Mouse (Mus musculus) heart, embryonic 13.5 days (tissue): ENCODE measurements around the gene Acsbg2. TPM values are rescaled to one million over a fixed set of nuclear protein-coding genes. Genes with fewer than 3 reads are reported as not detected.
A peak's percentile ranks its signal among the peaks of the same experiment; 100 is the strongest.

Experiments
- ATAC-seq: fragments of 200-750 bp; cut with Nextera tagmentation; 2 replicates; pipeline ENCODE4 v1.8.0; 2017; ENCODE audit warnings: moderate TSS enrichment; ENCODE audit not compliant: insufficient number of reproducible peaks, low FRiP score, low TSS enrichment; ENCODE audit errors: extremely low read depth
- H3K27ac ChIP-seq: fragments of 300-500 bp; sonication (generic); replicated peaks from 2 replicates; pipeline ENCODE4 v1.5.1; 2015; ENCODE audit warnings: moderate library complexity, mild to moderate bottlenecking, inconsistent platforms
- H3K27me3 ChIP-seq: fragments of 300-500 bp; sonication (generic); replicated peaks from 2 replicates; pipeline ENCODE4 v1.6.1; 2015; ENCODE audit warnings: mild to moderate bottlenecking, inconsistent platforms
- H3K36me3 ChIP-seq: fragments of 300-500 bp; sonication (generic); 2 replicates; pipeline ENCODE4 v1.6.1; 2015; ENCODE audit warnings: mild to moderate bottlenecking, inconsistent platforms
- H3K4me1 ChIP-seq: fragments of 300-500 bp; sonication (generic); 2 replicates; pipeline ENCODE4 v1.6.1; 2015; ENCODE audit warnings: inconsistent platforms
- H3K4me2 ChIP-seq: fragments of 300-500 bp; sonication (generic); 2 replicates; pipeline ENCODE4 v1.6.1; 2015; ENCODE audit warnings: inconsistent platforms, mild to moderate bottlenecking, moderate library complexity
- H3K4me3 ChIP-seq: fragments of 300-500 bp; sonication (generic); 2 replicates; pipeline ENCODE4 v1.5.1; 2015; ENCODE audit warnings: moderate library complexity, mild to moderate bottlenecking, inconsistent platforms
- H3K9ac ChIP-seq: fragments of 300-500 bp; sonication (generic); 2 replicates; pipeline ENCODE4 v1.6.1; 2015; ENCODE audit warnings: inconsistent platforms, mild to moderate bottlenecking, moderate library complexity
- H3K9me3 ChIP-seq: fragments of 300-500 bp; sonication (generic); 2 replicates; pipeline ENCODE4 v1.6.1; 2016; ENCODE audit warnings: inconsistent platforms
- WGBS: fragments of 180-500 bp; shearing (Covaris S2); methylation state at CpG from one replicate; pipeline ENCODE4 v1.1.7; 2015; ENCODE audit warnings: mixed read lengths; 5-methylcytosine and 5-hydroxymethylcytosine counted together
- polyA plus RNA-seq: library from polyadenylated mRNA; unstranded; fragments of >200 nt; fragmentation: Nextera tagmentation; extraction: Ambion mirVana; gene quantifications from 2 replicates; pipeline ENCODE4 v1.2.1, GENCODE M21; 2015

Acsbg2 gene
- polyA plus RNA-seq, 1 experiment from 2014 or later = not detected

GRCm38 (mm10) chr17:56819694-56820111 lies 54.5 kb downstream of the Acsbg2 start:
- Histone ChIP-seq H3K36me3 (no peaks in the 10 kb centered on the region), H3K9ac (no peak overlapping the region), H3K27me3 (no peaks in the 10 kb centered on the region), H3K4me2 (no peak overlapping the region), H3K27ac (peak overlapping the region; percentile 30; the same call in 1 of the 2 replicates), H3K4me3 (no peak overlapping the region), H3K9me3 (no peaks in the 10 kb centered on the region), H3K4me1 (peaks cover 19% of the 10 kb centered on the region)
- ATAC-seq = no peak
- 68% methylated on average over 8 of the region's 8 CpGs for WGBS

GRCm38 (mm10) chr17:56819032-56819545 lies 55.2 kb downstream of the Acsbg2 start:
- no peaks in the 10 kb centered on the region for H3K27me3 ChIP-seq
- peaks cover 25% of the 10 kb centered on the region for H3K4me1 ChIP-seq
- 50% methylated on average over 6 of the region's 6 CpGs for WGBS
- no peaks in the 10 kb centered on the region for H3K36me3 ChIP-seq
- no peak overlapping the region for H3K4me3 ChIP-seq
- H3K9ac ChIP-seq = no peak overlapping the region
- no peak overlapping the region for H3K4me2 ChIP-seq
- H3K27ac ChIP-seq = peak overlapping the region; percentile 30; the same call in 1 of the 2 replicates
- H3K9me3 ChIP-seq = no peaks in the 10 kb centered on the region
- ATAC-seq = no peak; the same call in 1 of the 2 replicates

GRCm38 (mm10) chr17:56818067-56818636 lies 56.1 kb downstream of the Acsbg2 start:
- Histone ChIP-seq H3K27me3 (no peaks in the 10 kb centered on the region), H3K4me1 (peaks cover 33% of the 10 kb centered on the region), H3K36me3 (no peaks in the 10 kb centered on the region), H3K4me2 (peak overlapping the region; percentile 31; the same call in 1 of the 2 replicates), H3K9ac (0 out of 2 replicates have a peak overlapping the region, but pooled peaks have one; percentile 24), H3K27ac (no peak overlapping the region), H3K4me3 (no peak overlapping the region; the same call in 1 of the 2 replicates), H3K9me3 (no peaks in the 10 kb centered on the region)
- no peak for ATAC-seq
- WGBS = 33% methylated on average over 11 of the region's 11 CpGs

GRCm38 (mm10) chr17:56815057-56815345 lies 59.2 kb downstream of the Acsbg2 start:
- 76% methylated on average over 3 of the region's 3 CpGs for WGBS

GRCm38 (mm10) chr17:56814316-56815056 lies 59.8 kb downstream of the Acsbg2 start:
- Histone ChIP-seq H3K4me3 (no peak overlapping the region), H3K9me3 (no peaks in the 10 kb centered on the region), H3K36me3 (no peaks in the 10 kb centered on the region), H3K4me2 (peak overlapping the region; percentile 12), H3K9ac (0 out of 2 replicates have a peak overlapping the region, but pooled peaks have one; percentile 16), H3K27ac (peak overlapping the region; percentile 37), H3K4me1 (peaks cover 50% of the 10 kb centered on the region), H3K27me3 (no peaks in the 10 kb centered on the region)
- no peak for ATAC-seq
- whole genome bisulfite sequencing = 16% methylated on average over 24 of the region's 24 CpGs

More at GRCm38 (mm10) chr17:56815057-56815345, 59.2 kb downstream of the Acsbg2 start:
- H3K27me3 ChIP-seq = no peaks in the 10 kb centered on the region
- H3K36me3 ChIP-seq = no peaks in the 10 kb centered on the region
- H3K9me3 ChIP-seq = no peaks in the 10 kb centered on the region
- no peak for ATAC-seq
- peaks cover 50% of the 10 kb centered on the region for H3K4me1 ChIP-seq
- H3K9ac ChIP-seq = 0 out of 2 replicates have a peak overlapping the region, but pooled peaks have one; percentile 16
- H3K27ac ChIP-seq = peak overlapping the region; percentile 37
- no peak overlapping the region for H3K4me3 ChIP-seq
- H3K4me2 ChIP-seq = no peak overlapping the region

- peak; percentile 64 for ATAC-seq
- Histone ChIP-seq H3K9ac (peak overlapping the region; percentile 69), H3K4me1 (peaks cover 50% of the 10 kb centered on the region), H3K27ac (peak overlapping the region; percentile 95), H3K27me3 (peaks cover 8% of the 10 kb centered on the region; the same call in 1 of the 2 replicates), H3K36me3 (no peaks in the 10 kb centered on the region), H3K9me3 (no peaks in the 10 kb centered on the region), H3K4me2 (no peak overlapping the region; the same call in 1 of the 2 replicates), H3K4me3 (no peak overlapping the region)
- WGBS = 1% methylated on average over 3 of the region's 3 CpGs
These were observed 64.0 kb downstream of the Acsbg2 start for GRCm38 (mm10) chr17:56810245-56810644.

- Histone ChIP-seq H3K9ac (no peak overlapping the region), H3K27me3 (peaks cover 8% of the 10 kb centered on the region; the same call in 1 of the 2 replicates)
- 9% methylated on average over 9 of the region's 9 CpGs for WGBS
These were observed 65.7 kb downstream of the Acsbg2 start for GRCm38 (mm10) chr17:56808518-56808917.

GRCm38 (mm10) chr17:56805784-56806183 lies 68.5 kb downstream of the Acsbg2 start:
- H3K4me2 ChIP-seq = no peak overlapping the region
- H3K4me1 ChIP-seq = peaks cover 20% of the 10 kb centered on the region
- H3K36me3 ChIP-seq = peaks cover 6% of the 10 kb centered on the region
- peaks cover 8% of the 10 kb centered on the region; the same call in 1 of the 2 replicates for H3K27me3 ChIP-seq
- no peak for ATAC-seq
- H3K9ac ChIP-seq = no peak overlapping the region
- no peak overlapping the region for H3K27ac ChIP-seq
- no peaks in the 10 kb centered on the region for H3K9me3 ChIP-seq
- WGBS = 89% methylated on average over 1 of the region's 1 CpGs
- no peak overlapping the region for H3K4me3 ChIP-seq

More at GRCm38 (mm10) chr17:56808518-56808917, 65.7 kb downstream of the Acsbg2 start:
- Histone ChIP-seq H3K4me3 (no peak overlapping the region), H3K36me3 (peaks cover under 1% of the 10 kb centered on the region; the same call in 1 of the 2 replicates), H3K9me3 (no peaks in the 10 kb centered on the region), H3K4me2 (no peak overlapping the region), H3K27ac (no peak overlapping the region), H3K4me1 (peaks cover 32% of the 10 kb centered on the region)
- ATAC-seq = no peak

- Histone ChIP-seq H3K9ac (0 out of 2 replicates have a peak overlapping the region, but pooled peaks have one; percentile 14), H3K9me3 (no peaks in the 10 kb centered on the region), H3K27me3 (peaks cover 8% of the 10 kb centered on the region; the same call in 1 of the 2 replicates), H3K4me1 (peaks cover 12% of the 10 kb centered on the region), H3K36me3 (peaks cover 6% of the 10 kb centered on the region), H3K4me2 (no peak overlapping the region), H3K4me3 (no peak overlapping the region), H3K27ac (no peak overlapping the region)
- 73% methylated on average over 5 of the region's 5 CpGs for WGBS
- ATAC-seq = no peak
These were observed 69.3 kb downstream of the Acsbg2 start for GRCm38 (mm10) chr17:56804952-56805351.

GRCm38 (mm10) chr17:56802065-56802464 lies 72.2 kb downstream of the Acsbg2 start:
- H3K27ac ChIP-seq = no peak overlapping the region
- no peak overlapping the region for H3K9ac ChIP-seq
- peaks cover 6% of the 10 kb centered on the region for H3K36me3 ChIP-seq
- no peaks in the 10 kb centered on the region for H3K4me1 ChIP-seq
- no peak overlapping the region for H3K4me3 ChIP-seq
- H3K9me3 ChIP-seq = no peaks in the 10 kb centered on the region
- WGBS = 77% methylated on average over 8 of the region's 8 CpGs
- no peak for ATAC-seq
- no peak overlapping the region for H3K4me2 ChIP-seq
- peaks cover under 1% of the 10 kb centered on the region; the same call in 1 of the 2 replicates for H3K27me3 ChIP-seq

- no peaks in the 10 kb centered on the region for H3K9me3 ChIP-seq
These were observed 75.0 kb downstream of the Acsbg2 start for GRCm38 (mm10) chr17:56799276-56799675.

More at GRCm38 (mm10) chr17:56799276-56799675, 75.0 kb downstream of the Acsbg2 start:
- H3K4me3 ChIP-seq = no peak overlapping the region
- ATAC-seq = no peak
- peaks cover 6% of the 10 kb centered on the region for H3K36me3 ChIP-seq
- no peak overlapping the region for H3K9ac ChIP-seq
- H3K4me2 ChIP-seq = no peak overlapping the region
- 87% methylated on average over 3 of the region's 3 CpGs for WGBS
- H3K27ac ChIP-seq = no peak overlapping the region
- H3K27me3 ChIP-seq = no peaks in the 10 kb centered on the region
- H3K4me1 ChIP-seq = no peaks in the 10 kb centered on the region
